Mouse (Mus musculus) thymus, postnatal 25 days (tissue): Measurements from ENCODE around the gene Ppp1r9a.

ENCODE experiments used
- DNase-seq: peaks from one replicate; pipeline ENCODE4 v3.0.0; 2022

Ppp1r9a gene

GRCm38 (mm10) chr6:4962197-4962596, 59.5 kb downstream of the Ppp1r9a start:
- DNase-seq = no peak

DNA sequence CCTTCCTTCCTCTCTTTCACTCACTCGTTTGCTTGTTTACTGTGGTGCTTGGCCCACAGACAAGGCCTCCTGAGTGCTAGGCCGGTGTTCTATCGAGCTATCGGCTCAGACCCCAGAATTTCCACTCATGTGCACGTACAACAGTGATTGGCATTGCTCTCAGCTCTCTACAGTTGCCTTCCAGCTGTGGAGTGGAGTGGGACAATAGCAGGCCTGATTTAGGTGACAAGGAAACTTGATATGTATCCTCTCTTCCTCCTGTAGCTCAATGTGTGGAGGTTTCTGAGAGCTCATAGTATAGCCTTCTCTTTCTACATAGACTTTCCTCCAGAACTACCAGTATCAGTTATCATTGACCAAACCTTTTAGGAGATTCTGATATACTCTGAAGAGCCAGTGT, 60.3 kb downstream of the Ppp1r9a start:
- no peak for DNase-seq

DNA sequence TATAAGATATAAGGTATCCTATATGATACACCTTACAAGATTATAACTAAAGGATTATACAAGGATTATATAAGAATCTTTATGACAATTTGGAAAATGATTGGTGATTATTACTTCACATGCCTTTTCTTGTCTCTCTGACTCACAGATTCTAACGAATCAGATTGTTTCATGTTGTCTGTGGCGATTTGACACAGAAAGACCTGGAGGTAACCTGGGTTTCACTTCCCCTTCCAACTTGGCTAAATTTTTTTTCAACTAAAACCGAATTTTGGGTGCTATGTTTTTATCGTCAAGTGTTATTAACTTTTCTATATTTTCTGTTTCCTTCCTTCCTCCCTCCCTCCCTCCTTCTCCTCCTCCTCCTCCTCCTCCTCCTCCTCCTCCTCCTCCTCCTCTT, 64.5 kb downstream of the Ppp1r9a start:
- no peak for DNase-seq

DNA sequence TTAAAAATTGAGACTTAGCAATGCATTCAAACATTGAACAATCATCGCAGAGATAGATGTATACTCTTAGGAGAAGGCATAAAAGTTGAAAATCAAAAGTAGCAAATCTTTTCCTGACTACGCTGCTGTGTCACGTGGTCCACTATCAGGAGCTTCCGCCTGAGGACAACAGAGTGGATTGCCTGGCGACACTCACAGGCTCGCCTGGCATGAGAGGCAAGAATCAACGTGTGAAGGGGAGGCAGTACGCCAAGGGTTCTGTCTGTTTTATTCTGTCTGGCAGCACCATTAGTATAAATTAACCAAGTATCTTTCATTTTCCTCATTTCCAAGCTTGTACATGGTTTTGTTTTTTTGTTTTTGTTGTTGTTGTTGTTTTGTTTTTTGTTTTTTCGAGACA, 68.5 kb downstream of the Ppp1r9a start:
- DNase-seq = no peak

- no peak for DNase-seq
Observed at GRCm38 (mm10) chr6:4972808-4973207, 70.1 kb downstream of the Ppp1r9a start.

GRCm38 (mm10) chr6:4973337-4973736, 70.6 kb downstream of the Ppp1r9a start:
- no peak for DNase-seq

DNA sequence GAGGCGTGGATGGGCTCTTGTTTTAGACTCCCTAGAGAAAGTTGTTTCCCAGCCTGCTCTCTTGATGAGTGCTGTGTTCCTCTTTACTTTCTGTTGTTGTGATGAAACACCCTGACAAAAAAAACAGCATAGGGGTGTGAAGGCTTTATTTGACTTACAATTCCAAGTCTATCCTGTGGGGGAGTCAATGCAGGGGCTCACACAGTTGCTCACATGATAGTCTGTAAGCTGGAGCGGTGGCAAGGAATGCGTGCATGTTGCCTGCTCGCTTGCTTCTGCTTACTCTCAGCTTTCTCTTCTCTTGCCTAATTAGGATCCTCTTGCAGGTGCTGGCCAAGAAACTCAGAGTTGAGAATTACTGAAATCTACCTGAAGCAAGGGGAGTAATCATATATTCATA, 74.8 kb downstream of the Ppp1r9a start:
- DNase-seq = no peak

DNA sequence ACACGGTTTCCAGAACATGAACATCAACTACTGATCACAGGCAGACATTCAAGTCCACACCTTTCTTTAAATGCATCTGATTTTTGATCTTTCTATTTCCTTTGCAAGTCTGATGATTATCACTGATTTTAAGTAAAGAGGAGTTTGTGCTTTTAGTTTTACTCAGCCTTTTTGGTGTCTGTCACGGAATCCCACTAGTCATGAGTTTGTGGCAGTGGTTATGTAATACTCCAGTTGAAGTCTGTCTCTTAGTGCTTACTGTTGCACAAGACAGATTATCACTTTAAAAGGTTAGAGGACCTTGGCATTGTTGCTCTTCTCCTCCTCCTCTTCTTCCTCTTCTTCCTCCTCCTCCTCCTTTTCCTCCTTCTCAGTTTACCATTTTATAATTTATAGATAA, 75.5 kb downstream of the Ppp1r9a start:
- DNase-seq = no peak

- DNase-seq = no peak
Observed at GRCm38 (mm10) chr6:4978897-4979296, 76.2 kb downstream of the Ppp1r9a start.

DNA sequence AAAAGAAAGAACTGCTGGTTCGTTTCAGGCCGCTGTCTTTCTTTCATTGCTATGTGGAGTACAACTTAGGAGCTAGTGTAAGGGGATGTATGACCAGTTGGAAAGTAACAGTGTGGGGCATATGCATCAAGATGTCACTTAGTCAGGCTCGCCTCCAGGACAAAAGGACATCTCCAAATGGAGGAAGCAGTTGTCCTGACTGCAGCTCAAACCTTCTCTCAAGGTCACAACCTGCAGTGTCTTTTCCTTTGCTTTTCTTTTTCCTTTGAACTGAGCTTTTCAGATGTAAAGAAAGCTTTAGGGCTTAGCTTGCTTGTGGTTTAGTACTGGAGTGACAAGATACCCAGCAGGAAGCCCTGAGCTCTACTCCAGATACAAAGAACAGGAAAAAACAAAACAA, 77.4 kb downstream of the Ppp1r9a start:
- DNase-seq = no peak

DNA sequence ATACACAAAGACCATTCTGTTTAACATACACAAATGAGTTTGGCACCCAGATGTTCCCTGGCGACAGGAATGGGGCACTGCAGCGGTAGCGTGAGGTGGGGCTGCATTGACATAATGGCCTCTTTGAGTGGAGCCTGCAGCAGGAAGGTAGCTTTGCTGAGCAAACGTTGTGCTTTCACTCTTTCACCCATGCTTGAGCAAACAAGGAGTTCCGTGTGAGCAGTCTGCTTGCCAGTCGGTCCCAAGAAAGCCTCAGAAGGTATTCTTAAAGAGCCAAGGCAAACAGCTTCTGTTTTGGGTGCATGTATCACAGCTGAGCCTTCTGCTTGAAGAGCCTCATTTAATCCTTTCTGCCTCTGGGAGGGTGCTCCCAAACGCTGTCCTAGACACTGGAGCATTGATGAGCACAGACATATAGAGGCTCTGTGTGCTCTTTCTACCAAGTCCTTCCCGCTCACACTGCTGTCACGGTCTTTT, 80.0 kb downstream of the Ppp1r9a start:
- no peak for DNase-seq

- no peak for DNase-seq
Observed at GRCm38 (mm10) chr6:4985668-4986067, 83.0 kb downstream of the Ppp1r9a start.

- DNase-seq = no peak
Observed at GRCm38 (mm10) chr6:4987084-4987483, 84.4 kb downstream of the Ppp1r9a start.

DNA sequence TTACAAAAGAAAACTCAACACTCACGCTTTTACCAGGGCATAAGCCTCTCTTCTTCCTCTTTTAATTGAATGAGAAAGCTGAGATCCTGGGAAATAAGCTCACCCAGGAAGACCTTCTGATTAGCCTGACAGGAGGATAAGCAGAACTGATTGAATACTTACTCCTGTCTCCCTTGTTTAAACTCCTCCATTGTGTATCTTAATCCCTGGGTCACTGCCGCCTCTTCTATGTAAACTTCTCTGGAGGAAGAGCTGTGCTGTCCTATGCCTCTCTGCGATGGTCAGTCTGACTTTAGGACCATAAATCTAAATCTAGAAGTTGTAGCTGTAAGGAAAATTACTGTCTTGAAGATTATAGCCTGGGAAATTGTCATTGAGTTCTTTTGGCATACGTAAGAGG, 86.0 kb downstream of the Ppp1r9a start:
- no peak for DNase-seq

DNA sequence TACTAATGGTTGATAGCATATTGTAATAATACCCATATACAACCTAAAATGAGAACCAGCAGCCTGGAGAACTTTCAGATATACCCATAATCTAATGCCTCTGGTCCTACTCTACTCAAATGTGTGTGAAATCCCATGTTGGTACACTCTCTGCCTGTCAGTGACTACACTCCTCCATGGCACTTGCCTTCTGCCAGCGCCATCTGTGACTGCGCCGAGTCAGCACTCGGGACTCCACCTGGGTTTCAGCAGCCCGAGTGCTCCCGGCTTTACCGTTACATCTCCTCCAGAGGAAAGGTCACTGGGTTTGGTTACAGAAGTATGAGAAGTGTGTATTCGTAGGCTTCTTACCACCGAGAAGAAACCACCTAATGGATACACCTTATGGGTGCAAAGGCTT, 89.6 kb downstream of the Ppp1r9a start:
- no peak for DNase-seq

DNA sequence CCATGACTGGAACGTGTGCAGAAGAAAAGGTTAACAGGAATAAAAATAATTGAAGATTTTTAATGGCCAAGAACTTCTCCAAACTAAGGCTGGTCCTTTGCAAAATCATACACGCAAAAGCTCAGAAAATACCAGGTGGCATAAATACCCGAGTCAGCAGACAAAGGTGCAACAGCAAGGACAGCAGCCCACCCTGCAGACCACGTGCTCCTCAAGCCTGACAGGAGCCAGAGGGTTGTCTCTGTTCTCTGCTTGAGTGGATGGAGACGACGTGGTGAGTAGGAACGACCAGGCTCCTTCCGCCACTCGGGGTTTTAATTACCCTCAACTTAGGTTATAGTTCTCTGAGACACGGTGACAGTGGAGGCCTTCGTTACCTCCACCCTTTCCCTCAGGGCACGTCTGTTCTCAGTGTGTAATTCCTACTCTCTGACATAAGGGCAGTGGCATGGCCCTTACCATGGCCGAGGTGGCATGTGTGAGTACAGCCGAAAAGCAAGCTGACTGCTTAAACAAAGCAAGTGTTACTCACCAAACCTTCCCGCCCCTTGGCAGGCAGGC, 91.0 kb downstream of the Ppp1r9a start:
- DNase-seq = no peak

DNA sequence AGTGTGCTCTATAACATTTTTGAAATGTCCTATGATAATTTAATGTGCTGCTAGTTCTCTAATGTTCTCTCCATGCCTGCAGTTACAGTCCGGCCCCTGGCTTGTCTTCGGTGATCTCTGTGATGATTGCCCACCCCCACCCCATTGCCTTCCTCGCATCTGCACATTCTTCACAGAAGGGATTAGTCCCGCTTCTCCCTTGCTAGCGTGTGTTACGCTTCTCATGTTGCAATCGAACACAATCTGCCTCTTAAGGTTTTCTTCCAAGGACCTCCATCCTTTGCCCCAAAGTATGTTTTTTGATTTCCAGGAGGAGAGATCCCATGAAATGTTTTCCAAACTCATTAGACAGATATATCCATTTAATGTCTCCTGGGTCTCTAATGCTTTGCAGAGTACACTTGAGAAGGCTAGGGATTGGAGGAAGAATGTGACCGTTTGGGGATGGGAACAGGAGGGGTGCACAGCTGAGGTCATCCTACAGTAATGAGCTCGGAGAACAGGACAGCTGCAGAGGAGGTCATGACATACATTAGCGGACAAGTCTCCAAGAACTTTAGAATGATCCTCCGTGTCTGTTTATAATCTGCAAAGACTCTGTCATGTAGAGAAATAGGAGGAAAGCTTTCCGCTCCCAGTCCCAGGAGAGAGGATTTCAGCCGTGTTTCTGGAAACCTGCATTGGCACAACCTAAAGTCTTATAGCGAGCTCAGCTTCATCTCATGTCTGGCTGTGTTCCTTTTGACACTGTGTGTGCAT, 91.6 kb downstream of the Ppp1r9a start:
- no peak for DNase-seq

- DNase-seq = no peak
Observed at GRCm38 (mm10) chr6:4997599-4997998, 94.9 kb downstream of the Ppp1r9a start.

DNA sequence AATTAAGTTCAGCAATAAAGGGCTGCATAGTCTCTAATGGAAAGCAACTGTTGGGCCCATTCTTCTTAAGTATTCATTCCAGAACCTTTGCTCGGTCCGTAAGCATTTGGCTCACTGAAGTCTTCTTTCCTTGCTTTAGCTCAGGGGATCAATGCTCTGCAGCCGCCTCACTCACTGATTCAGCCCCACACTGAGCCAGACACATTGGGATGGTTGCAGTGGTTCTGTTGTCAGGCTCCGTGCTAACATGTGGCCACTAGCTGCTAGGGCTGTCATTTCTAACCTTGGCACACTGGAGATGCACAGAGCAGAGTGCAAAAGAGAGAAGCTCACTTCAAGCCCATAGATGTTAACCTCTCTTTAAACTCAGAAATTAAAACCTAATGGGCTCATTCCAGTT, 96.2 kb downstream of the Ppp1r9a start:
- no peak for DNase-seq

DNA sequence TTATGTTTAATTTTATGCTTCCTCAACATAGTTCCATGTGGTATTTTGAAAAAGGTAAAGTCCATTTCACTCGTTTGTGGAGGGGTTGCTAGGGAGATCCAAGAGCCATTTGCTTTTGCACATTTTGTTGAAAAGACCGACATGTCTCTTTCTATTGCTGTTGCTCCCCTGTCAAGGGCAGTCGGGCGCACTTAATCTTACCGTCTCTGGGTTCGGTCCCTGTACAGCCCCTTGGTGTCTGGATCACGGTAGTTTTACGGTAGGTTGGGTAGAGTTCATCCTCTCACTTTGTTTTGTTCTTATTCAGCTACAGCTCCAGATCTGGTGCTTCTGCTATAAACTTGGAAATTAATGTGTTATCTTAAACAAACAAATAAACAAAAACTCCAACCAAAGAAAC, 98.1 kb downstream of the Ppp1r9a start:
- no peak for DNase-seq

DNA sequence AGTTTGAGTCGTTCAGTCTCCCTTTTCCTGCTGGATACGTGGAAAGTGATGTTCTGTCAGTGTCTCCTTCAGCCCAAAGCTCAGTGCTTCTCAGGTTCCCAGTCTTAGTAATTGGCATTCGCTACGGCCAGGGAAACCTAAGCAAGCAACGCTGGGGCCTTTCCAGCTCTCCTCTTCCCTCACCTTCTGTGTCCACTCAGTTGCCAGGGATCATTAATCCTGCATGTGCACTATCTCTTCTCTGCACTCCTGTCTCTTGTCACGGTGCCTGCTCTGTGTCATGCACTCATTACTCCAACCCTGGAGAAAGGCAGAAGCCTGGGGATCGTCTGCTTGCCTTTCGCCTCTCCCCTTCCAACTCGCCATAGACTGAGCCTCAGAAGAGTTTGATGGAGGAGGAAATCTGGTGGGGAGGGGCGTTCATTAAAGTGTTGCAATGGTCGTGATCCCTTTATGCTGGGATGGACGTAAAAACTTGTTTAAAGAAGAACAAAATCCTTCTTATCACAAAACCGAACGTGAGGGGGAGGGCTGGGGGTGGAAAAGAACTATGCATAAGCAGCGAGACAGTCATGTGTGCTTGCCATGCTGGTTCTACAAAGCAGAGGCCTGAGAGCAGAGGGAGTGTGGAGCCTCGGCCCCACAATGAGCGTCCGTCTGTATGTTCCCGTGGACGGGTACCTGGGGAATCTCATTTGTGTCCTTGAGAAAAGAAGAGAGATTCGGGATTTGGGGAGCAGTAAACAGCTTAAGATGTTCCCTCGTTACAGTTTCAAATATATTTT, 103.0 kb downstream of the Ppp1r9a start:
- no peak for DNase-seq

DNA sequence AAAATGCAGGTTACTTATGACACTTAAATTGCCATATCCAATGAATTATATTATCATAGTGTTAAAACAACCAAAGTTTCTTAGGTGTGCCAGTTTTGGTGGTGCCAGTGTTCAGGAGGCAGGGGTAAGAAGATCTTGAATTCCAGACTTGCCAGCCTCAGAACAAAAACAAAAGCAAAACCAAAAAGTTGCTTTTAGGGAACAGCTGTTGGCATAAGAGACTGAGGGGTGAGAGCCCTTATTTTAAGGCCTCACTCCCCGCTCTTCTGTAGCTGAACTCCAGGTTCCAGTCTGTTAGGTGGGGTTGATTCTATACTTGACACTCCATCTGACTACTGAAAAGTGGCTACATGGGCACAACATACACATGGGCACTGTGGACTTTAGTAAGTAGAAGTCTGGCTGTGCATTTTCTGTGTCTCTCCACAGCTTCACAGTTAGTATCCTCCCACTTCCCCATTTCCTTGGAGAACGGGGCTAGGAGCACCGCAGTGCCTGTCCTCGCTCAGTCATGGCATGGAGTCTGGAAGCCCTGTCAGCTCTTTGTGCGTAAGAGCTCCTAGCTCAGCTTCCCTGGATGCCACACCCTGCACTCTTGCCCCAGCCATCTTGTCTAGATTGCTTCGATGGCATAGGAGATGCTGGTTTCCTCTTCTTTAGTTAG, 103.7 kb downstream of the Ppp1r9a start:
- DNase-seq = no peak

- DNase-seq = no peak
Observed at GRCm38 (mm10) chr6:5008166-5008565, 105.4 kb downstream of the Ppp1r9a start.

GRCm38 (mm10) chr6:5008603-5009002, 105.9 kb downstream of the Ppp1r9a start:
- no peak for DNase-seq
